Mouse (Mus musculus): ENCODE measurements around the gene Phgr1. TPM values are rescaled to one million over a fixed set of nuclear protein-coding genes. Genes with fewer than 3 reads are reported as not detected.

The Phgr1 gene
- polyA plus RNA-seq (2014; fragmentation: Illumina TruSeq; extraction: RNeasy Lipid Tissue Mini Kit (QIAGEN cat#74804); ENCODE audit: low read depth, low replicate concordance), result not detected

DNA sequence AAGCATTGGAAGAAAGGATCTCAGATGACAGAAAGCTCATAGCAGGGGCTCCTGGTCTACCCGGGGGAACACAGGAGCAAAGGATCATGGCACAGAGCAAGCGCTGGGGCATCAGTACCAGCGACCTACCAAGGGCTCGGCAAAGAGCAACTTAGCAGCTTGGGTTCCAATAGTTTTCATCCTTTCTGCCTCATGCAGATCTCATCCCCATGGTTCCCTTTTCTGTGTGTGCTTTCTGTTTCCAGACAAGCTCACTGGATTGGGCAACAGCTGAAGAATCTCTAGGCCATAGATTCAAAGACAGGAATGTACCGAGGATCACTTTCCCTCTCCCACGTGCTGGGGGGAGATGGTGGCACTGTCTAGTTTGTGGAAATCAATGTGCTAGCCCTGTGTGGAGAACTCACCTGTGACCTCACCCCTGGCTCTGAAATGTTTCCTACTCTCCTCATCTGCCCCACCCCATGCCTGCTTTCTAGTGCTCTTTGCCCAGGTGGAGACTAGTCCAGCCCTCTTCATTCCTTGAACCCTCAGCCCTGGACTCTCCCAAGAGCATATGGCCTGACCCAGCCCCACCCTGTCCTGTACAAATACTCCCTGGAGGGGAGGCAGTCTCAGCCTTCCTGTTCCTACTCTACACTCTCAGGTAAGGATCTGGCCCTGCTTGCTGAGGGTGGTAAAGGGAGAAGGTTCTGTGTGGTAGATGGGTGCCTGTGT, at the start of gene Phgr1:
Gene Phgr1 (plus strand): TSS at position 612 of the 717 bp plus-strand sequence.

DNA sequence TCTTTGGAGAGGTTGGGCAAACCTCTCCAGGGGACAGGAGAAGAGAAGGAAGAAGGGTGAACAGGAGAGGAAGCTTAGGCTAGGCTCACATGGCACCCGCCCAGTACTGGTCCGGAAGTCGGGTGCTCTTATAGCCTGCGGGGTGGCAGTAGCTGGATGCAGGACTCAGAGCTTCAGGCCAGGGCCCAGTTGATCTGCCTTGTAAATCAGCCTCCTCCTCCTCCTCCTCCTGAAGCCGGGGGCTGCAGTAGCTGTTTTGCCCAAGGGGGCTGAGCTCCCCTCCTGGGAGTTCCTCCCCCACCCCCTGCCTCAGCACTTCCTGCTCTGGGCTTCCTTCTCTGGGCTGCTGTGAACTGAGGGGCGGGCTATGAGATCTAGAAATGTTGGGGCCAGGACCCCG, 44.2 kb upstream of the Phgr1 start, which contains the start of gene Plcb2:
Gene Plcb2 (minus strand): TSS at position 102 of the 400 bp plus-strand sequence.

DNA sequence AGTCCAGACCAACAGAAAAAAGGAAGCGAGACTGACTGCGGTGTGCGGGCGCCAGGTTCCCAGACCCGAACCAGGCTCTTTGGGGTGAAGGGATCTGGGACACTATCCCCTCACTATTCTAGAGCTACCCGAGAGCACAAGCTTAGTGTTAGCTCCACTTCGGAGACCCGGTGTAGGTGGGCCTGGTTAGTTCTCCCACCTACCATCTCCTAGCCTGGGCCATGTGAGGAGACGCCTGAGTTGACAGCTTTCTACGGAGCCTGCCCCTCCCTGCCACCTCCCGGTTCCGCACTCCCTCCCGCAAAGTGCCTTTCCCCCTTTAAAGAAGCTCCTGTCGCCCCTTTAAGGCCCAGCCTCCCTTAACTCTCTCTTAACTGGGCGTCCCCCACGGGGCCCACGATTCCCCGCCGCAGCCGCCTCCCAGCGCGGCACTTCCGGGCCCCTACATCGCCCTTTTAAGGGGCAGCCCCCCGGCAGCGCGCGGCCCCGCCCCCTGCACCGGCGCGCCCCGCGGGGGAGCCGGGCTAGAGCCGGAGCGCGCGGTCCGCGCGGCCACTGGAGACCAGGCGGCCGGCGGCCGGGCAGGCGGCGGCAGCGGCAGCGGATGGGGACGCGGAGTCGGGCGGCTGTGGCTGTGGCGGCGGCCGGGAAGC, 27.2 kb upstream of the Phgr1 start, which contains the start of gene Inafm2:
Gene Inafm2 (plus strand): TSS at position 527 of the 653 bp plus-strand sequence.

DNA sequence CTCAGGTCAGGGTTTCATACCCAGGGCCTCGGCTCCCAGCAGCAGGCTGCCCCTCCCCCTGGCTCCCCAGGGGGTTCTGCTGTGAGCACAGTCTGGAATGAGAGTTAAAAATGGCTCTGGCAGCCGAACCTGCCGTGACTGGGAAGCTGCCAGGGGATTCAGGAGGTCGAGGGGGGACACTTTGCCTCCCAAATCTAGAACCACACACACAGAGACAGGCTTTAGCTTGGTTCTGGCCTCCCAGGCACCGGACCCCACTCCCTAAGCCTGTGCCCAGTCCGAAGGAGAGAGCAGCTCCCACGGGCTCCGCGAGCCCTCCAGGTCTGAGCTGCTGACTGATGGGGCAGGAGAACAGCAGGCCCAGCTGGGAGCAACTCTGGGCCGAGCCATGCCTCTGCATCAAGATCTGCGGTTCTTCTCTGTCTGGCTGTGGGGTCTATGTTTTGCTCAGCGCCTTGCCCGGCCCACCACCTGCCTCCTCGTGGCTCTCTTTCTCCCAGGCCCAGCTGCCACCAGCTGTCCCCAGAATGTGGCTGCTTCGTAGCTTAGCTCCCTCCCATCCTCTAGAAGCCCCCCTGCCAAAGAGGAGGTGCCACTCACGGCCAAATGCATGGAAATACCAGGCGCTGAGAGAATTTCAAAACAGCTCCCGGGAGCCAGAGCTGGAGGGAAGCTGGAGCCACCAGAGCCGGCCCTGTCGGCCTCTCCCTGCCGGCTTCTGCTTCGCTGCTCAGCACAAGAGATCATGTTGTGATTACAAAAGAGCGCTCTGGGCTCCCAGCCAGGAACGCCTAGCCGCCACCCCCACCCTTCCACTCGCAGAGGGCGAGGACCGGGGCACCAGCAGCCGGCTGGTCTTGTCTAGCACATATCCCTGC, 10.4 kb upstream of the Phgr1 start, which contains the start of gene Ccdc9b:
Gene Ccdc9b (minus strand): TSS at position 756 of the 878 bp plus-strand sequence.

DNA sequence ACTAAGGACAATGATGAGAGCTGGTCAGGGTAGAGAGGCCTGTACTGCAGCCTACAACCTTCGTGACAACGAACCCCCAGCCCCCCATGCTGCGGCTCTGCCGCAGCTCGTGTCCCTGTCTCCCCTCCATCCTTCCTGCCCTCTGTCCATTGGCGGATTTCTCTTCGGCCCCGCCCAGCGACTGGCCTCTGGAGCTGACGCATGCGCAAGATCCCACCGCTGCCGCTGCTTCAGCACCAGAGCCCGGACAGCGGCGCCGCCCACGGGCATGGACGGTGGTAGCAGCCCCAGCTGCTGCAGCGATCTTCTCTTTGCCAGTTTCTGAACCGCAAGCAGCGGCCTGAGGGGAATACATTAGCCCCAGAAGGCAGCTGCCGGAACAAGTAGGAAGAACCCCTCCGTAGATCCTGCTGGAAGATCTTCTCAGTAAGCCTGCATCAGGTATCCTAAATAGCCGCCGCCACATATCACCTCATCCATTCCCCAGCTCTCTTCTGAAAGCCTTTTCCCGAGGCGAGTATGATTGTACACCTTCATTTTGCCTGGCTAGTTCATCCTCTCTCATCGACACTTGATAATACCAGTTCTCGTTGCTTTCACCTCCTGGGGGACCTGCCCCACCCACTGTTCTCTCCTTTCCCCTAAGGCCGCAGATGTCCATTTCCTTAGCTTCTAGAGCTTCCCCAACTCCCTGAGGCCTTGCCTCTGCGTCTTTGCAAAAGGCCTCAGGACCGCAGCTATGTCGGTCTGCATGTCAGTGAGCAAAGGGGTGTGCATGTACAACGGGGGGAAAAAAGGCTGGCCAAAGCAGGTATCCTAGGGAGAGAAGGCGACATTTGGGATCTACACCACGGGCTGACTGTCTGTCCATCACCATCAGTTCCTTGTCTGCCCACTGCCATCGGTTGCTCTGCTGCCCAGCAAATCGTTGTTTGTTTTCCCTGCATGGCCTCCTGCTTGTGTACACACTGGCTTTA, 7.2 kb downstream of the Phgr1 start, which contains the start of gene Disp2:
Gene Disp2 (plus strand): TSS at position 216 of the 977 bp plus-strand sequence.

DNA sequence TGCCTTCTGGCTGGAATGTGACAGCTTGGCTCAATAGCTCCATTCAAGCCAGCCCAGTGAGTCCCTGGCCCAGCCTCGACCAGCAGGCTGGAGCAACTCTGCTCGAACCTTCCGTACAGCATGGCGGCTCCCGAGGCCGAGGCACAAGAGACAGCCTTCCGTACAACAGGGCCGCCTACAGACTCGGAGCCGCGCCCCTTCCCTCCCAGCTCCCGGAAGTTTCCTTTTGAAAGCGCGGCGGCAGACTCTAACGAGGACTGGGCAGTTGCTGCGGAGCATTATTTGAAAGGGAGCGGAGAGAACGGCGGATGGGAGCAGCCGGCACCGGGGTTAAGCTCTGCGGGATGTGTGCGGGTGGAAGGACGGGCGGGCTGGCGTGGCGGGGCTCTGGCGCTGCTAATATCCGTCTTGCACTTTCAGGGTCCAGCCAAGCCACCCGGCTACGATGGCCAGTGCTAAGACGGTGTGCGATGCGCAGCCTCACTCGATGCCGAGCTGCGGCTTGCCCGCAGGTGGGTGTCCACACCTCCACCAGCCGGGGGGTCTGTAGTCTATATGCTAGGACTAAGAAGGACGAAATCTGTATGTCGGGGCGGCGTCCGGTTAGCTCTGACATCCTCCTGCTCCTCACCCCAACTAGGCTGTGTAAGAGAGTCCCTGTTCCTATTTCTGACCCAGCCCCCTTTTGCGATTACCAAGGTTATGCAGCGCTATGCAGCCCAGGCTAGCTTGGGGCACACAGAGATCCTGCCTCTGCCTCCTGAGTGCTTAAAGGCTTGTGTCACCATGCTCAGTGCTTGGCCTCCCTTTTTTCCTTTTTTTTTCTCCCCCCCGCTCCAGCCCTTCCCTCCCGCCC, 41.6 kb downstream of the Phgr1 start, which contains the start of gene Knstrn:
Gene Knstrn (plus strand): TSS at position 23 of the 856 bp plus-strand sequence.

Other genes starting within 250 kb of the Phgr1 start
- 0.32 TPM for gene Bmf, start 223.1 kb upstream of the Phgr1 start, polyA plus RNA-seq (2014; fragmentation: Illumina TruSeq; extraction: RNeasy Lipid Tissue Mini Kit (QIAGEN cat#74804); ENCODE audit: low read depth, low replicate concordance)
- 41.9 TPM for gene Bub1b, start 174.6 kb upstream of the Phgr1 start, polyA plus RNA-seq (2014; fragmentation: Illumina TruSeq; extraction: RNeasy Lipid Tissue Mini Kit (QIAGEN cat#74804); ENCODE audit: low read depth, low replicate concordance)
- 0.71 TPM for gene Pak6, start 109.5 kb upstream of the Phgr1 start, polyA plus RNA-seq (2014; fragmentation: Illumina TruSeq; extraction: RNeasy Lipid Tissue Mini Kit (QIAGEN cat#74804); ENCODE audit: low read depth, low replicate concordance)
- gene Ankrd63, start 68.8 kb upstream of the Phgr1 start, polyA plus RNA-seq (2014; fragmentation: Illumina TruSeq; extraction: RNeasy Lipid Tissue Mini Kit (QIAGEN cat#74804); ENCODE audit: low read depth, low replicate concordance), result 0.57 TPM
- gene Plcb2, start 44.3 kb upstream of the Phgr1 start, polyA plus RNA-seq (2014; fragmentation: Illumina TruSeq; extraction: RNeasy Lipid Tissue Mini Kit (QIAGEN cat#74804); ENCODE audit: low read depth, low replicate concordance), result 3.0 TPM
- gene Inafm2, start 27.0 kb upstream of the Phgr1 start, polyA plus RNA-seq (2014; fragmentation: Illumina TruSeq; extraction: RNeasy Lipid Tissue Mini Kit (QIAGEN cat#74804); ENCODE audit: low read depth, low replicate concordance), result 27.8 TPM
- gene Ccdc9b, start 10.1 kb upstream of the Phgr1 start, polyA plus RNA-seq (2014; fragmentation: Illumina TruSeq; extraction: RNeasy Lipid Tissue Mini Kit (QIAGEN cat#74804); ENCODE audit: low read depth, low replicate concordance), result 0.39 TPM
- 0.13 TPM for gene Disp2, start 7.0 kb downstream of the Phgr1 start, polyA plus RNA-seq (2014; fragmentation: Illumina TruSeq; extraction: RNeasy Lipid Tissue Mini Kit (QIAGEN cat#74804); ENCODE audit: low read depth, low replicate concordance)
- gene Knstrn, start 41.2 kb downstream of the Phgr1 start, polyA plus RNA-seq (2014; fragmentation: Illumina TruSeq; extraction: RNeasy Lipid Tissue Mini Kit (QIAGEN cat#74804); ENCODE audit: low read depth, low replicate concordance), result 186 TPM
- gene Ivd, start 89.2 kb downstream of the Phgr1 start, polyA plus RNA-seq (2014; fragmentation: Illumina TruSeq; extraction: RNeasy Lipid Tissue Mini Kit (QIAGEN cat#74804); ENCODE audit: low read depth, low replicate concordance), result 17.3 TPM
- 3.1 TPM for gene Bahd1, start 127.6 kb downstream of the Phgr1 start, polyA plus RNA-seq (2014; fragmentation: Illumina TruSeq; extraction: RNeasy Lipid Tissue Mini Kit (QIAGEN cat#74804); ENCODE audit: low read depth, low replicate concordance)
- 0.49 TPM for gene Chst14, start 153.7 kb downstream of the Phgr1 start, polyA plus RNA-seq (2014; fragmentation: Illumina TruSeq; extraction: RNeasy Lipid Tissue Mini Kit (QIAGEN cat#74804); ENCODE audit: low read depth, low replicate concordance)